Mouse (Mus musculus) heart, adult 18-20 months (tissue): ENCODE results near the gene Dscam. TPM values are rescaled to one million over a fixed set of nuclear protein-coding genes. Genes with fewer than 3 reads are reported as not detected.

Source experiments
- DNase-seq, 2 experiments: peaks; one replicate each; pipeline ENCODE4 v3.0.0; 2021 to 2022; ENCODE audit warnings: mixed read lengths in 1 of 2
- total RNA-seq, 2 experiments: library from RNA; stranded (reverse); gene quantifications; 2 replicates each; pipeline ENCODE4 v1.2.3; 2021

The Dscam gene
- total RNA-seq, 2 experiments from 2014 or later: 0.05 TPM; not detected in 1

DNA sequence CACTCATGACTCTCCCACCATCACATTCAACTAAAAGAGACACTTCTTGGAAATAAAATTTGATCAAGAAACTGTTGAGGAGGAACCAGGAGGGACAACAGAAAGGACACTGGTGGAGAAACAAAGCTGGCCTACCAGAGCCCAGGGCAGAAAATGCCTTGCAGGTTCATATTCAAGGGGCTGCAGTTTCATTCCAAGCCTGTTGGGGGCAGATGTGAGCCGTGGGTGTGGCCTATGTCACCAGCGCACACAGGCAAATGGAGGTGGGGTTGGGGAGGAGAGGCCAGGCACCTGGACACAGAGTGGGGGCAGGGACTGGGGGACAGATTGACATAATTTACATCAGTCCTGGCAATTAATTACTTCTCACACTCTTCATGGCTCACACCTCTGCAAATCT lies 452.3 kb downstream of the Dscam start:
- DNase-seq: no peak

DNA sequence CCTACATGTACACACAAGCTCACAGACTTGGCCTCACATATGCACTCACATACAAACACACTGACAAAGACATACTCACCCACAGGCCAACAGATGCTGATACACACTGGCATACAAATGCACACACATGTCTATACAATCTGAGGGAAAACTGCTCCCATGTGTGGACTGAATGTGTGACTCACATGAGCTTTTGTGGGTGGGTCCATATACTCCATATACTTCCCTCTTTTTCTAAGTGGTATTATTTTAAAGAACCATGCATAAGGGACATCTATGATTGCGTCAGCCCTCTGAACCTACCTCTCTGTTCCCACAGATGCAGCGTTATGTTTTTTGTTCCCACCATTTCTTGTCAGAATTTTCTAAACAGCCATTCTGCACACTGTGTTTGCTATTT lies 453.9 kb downstream of the Dscam start:
- no peak for DNase-seq

DNA sequence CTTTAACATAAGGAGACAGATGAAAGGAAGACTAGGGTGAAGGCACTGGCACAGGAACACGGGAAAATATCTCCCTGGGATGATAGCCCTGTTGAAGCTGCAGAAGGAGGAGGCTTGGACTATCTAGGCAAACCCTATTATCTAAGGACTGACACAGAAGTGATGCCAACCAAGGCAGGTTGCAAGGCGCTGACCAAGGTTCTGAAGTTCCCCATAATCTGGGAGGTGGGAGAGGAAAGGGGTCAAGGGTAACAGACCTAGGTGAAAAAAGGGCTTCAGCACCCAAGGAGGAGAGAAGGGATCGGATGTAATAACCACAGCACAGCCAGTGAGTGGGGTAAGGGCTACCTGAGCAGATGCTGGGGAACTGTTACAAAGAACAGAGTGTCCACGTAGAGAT lies 458.6 kb downstream of the Dscam start:
- DNase-seq: no peak

DNA sequence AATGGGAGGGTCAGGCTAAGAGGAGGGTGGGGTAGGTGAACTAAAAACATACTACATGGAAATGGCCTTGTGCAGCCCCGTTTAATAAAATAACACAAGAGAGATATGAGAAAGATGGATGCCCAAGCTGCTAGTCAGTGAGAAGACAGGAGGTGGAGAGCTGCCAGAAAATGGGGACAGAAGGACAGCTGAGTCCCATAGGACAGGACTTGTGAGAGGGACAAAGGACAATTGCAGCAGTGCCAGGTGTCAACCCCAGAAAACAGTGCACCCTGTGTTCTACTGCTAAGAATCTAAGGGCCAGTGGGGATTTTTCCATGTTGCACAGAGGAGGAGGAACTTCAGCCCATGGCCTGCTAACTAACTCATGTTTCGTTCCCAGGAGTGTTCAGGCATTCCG lies 470.0 kb downstream of the Dscam start:
- DNase-seq: no peak

DNA sequence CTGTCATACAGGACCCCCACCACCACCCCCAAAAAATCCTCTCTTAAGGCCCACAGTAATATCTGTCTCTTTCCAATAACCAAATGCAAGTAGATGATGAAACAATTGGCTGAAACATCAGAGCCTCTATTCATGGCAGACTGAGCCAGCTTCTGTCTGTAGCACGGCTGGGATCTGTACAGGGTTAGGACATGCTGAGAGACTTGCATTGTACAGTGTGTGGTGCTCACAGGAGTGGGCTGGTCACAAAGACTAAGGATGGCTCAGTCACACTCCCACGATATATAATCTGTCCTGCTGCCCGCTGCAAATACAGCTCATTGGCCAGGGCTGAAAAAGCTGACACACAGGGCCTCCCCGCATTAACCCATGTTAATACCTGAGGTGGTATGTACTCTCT lies 474.7 kb downstream of the Dscam start:
- DNase-seq: no peak

DNA sequence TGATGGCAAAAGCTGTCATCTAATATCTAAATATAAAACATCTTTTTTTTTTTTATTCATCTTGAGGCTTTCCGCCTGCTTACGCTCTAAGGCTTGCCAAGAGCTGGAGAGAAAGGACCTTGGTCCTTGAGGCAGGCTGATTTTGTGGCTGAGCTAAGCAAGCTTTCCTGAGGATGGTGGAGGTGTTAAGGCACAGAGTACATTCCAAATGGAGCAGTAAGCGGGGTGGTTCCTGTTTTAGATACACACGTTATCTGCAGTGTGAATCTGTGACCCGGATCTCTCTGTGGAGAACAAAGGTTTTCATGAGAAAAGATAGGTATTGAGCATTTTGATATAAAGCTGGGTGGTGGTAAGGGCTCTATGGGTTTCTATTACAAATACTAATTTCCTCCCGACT lies 479.0 kb downstream of the Dscam start:
- no peak for DNase-seq

DNA sequence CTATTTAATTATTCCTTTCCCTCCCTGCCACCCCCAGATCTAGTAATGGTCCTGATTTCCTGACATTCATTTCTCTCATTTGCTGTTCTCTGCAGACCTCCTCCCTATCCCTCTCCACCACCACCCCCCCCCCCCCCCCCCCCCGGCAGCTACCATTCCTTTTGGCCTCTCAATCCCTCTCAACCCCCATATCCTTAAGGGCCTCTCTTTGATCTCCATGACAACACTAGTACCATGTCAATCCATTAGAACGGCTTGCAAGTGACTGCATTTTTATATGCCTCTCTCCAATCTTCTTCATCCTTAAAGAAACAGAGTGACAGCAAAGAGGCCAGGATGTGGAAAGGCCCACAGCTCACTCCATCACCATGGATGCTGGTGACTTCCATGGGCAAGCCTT lies 480.5 kb downstream of the Dscam start:
- DNase-seq: no peak

DNA sequence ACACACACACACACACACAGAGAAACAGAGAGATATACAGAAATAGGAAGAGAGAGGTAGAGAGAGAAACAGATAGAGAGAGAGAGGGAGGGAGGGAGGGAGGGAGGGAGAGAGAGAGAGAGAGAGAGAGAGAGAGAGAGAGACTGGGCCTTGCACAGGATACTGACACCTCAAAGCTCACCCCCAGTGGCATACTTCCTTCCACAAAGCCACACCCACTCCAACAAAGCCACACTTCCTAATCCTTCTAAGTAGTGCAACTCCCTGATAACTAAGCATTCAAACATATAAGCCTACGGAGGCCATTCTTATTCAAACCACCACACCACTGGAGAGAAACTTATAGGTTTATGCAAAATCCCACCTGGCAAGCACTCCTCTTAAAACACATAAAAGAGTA lies 481.1 kb downstream of the Dscam start:
- DNase-seq: no peak

DNA sequence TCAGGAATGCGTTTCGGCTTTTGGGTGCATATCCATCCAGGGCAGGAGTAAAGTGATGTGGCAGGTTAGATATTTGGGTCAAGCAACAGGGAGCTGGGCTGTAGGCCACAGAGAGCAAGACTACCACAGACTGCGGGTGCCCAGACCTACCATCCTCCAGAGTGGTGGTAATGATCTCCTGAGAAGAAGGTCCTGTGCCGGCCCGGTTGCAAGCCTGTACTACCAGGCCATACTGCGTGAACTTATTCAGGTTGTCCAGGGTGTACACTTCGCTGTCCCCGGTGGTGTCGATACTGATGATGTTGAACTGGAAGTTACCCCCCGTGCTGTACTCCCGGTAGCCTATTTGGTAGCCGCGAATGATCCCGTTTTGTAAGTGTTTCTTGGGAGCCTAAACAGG lies 485.5 kb downstream of the Dscam start:
- no peak for DNase-seq

DNA sequence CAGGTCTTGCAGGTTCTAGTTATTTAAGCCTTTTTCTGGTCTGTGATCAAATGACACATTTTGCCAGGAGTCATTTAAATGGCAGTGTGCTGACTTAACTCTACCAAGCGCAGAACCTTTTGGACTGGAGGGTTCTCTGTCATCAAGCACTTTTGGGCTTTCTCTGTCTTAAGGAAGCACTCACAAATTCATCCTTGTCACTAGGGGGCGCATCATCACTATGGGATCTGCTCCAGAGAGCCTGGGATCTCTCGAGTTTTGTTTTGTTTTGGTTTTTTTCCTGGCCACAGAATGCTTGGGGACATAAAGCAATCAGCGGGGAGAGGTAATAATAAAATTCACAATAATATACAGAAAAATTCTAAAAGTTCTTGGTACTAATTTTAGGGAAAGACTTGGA lies 486.0 kb downstream of the Dscam start:
- DNase-seq: peak; percentile 17 to 60

DNA sequence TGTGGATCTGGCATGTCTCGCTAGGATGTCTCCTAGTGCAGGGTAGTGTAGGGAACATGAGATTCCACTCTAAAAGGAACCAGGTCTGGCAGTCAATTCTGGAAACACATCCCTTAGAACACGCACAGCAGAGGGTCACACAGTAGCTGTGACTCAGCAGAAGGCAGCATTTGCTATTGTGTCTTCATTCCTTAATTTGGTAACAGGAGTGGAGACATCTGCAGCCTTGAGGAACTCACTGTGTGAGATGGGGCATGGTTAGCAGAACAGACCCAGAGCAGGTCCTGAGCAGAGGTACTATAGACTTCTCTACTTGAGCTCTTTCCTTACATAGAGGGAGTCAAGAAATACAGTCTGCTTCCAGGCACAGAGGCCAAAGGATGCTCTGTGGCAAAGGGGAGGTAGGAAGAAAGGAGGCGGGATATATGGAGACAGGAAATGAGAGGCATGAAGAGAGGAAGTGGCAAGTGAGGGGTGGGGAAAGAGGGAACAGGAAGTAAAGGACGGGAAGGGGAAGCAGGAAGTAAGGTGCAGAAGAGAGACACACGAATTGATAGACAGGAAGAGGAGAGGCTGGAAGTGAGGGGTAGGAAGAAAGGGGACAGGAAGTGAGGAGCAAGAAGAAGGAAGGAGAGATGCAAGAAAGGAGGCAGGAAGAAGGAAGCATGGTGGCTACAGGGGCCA lies 488.1 kb downstream of the Dscam start:
- no peak for DNase-seq

DNA sequence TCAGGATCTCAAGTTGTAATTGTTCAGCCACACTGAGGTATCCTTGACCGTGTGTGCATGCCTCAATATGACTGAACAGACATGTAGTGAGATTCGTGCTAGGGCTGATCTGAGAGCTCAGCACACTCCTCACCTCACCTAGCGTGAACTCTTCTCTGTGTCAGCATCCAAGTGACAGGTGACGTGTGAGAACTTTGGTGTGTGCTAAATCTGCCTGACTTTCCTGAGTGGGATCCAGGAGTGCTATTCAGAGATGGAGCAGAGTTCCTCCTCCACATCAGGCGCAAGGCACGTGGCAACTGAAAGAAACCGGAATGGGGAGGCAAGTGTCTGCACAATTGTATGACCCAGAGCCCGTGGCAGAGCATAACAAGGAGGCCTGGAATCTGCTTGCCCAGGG lies 490.6 kb downstream of the Dscam start:
- DNase-seq: no peak

DNA sequence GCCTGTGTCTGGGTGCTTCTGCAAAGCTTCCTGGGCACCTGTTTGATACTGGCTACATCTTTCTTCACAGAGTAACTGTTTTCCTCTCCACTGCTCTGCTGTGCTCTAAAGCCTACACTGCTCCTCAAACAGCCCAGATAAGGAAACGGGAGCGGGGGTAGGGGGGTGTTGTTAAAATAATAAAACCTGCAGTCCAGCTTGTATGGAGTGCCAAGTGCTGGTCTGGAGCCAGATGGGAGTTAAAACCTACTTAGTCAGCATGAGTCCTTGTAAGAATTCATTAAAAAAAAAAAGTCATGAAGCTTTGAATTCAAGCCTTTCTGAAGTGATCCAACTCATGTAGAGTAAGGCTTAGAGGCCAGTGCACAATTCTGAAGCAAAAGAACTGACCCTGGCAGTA lies 493.1 kb downstream of the Dscam start:
- no peak for DNase-seq

DNA sequence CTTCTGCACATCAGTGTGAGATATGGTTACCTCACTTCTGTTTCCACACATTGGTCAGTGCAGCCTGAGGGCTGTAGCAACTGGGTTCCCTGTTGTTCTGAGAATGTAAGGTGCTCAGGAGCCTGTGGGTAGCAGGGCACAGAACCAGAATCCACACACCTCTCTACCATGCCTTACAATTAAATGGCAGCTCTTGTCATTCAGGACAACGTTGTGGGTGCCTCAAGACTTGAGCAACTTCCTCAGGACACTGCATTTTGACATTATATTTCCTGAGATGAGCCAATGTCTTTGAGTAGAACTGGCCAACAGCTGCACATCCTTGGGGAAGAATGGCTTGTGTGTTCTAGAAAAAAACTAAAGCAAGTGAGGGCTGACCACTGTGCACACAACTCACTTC lies 493.9 kb downstream of the Dscam start:
- no peak for DNase-seq

DNA sequence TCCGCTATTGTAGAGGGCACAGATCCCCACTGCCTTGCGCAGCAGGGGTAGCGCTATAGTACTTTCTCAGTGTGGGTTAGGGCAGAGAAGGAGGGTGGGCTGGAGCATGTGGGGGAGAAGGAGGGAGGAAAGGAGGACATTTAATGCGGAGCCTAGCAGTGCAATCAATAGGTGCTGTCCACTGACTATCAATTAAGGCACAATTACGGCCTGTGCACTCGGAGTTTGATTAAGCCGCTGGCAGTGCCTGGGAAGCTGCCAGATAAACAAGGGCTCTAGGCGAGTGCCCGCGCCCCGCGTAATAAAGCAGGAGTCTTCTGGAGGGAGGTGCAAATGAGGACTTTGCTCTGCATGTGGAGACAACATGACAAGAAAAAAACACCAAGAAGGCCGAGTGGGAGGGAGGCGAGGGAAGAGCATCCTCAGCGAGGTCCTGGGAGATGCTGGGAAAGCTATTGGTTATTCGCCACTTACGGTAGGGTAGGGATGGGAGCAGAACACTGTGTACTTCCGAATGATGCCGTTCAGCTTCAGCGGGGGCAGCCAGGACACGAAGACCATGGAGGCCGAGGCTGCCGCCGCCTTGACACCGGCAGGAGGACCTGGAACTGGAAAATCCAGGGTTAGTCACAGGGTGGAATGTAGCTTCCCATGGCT lies 497.2 kb downstream of the Dscam start:
- DNase-seq: no peak

DNA sequence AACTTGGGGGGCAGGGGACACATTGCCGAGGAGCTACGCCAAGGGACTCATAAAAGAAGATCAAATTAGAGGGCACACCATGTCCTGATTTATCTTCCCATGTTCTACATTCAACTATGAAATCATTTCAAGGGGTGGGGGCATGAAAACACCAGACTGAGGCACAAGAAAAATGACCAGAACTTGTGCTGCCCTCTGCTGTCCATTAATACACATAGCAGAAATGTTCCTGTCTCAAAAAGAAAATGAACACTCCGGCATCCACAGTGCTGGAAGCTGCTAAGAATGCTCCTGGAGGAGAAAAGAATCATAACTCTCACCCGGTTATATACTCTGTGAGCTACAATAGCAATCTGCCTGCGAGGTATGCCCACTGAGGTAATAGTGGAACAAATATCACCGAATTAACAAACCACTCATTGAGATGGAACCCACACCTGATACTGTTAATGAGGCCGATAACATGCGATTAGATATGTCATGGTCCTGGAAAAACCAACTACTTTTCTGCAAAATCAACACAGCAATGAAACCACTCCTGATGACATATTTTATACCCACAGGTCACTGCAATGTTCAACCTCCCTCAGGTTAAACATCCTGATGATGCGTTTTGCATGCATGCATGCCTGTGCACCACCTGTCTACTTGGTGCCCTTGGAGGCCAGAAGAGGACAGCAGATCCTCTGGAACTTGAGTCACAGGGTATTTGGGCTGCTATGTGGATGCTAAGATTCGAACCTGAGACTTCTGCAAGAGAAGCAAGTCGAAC lies 498.8 kb downstream of the Dscam start:
- DNase-seq: peak in 1 of 2 experiments; percentile 20

DNA sequence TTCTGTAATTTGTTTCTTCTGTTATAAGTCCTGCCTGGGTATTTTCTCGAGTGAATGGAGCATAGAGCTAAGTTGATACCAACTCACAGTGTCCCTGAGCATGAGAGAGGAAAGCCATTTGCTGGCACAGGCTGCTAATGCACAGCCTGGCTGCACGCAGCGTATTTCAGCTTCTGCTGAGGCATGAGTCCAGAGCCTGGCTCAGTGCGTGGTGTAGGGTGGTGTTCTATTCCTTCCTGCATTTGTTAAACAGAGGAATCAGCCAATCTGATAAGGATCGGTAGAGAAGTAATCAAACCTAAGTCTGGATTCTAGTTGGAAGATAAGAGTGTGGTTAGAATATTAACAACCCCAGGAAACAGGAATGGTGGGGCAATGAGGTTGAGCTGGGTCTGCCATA lies 500.8 kb downstream of the Dscam start:
- DNase-seq: no peak

DNA sequence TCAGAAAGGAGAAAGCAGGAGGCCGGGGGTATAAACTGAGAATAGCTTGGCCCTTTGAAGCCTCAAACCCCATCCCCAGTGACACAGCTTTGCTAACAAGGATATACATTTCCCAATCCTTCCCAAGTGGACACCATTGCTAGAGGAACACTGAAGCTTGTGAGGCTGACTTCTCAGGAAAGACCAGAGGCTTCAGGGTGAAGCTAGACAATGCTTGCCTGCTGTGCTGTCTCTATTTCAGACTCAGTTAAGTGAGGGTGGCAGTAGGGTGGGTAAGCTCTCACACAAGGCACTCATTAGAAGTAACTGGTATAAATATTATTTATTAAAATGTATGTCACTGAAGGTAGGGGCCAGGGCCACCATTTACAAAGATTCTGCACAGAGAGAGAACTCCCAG lies 502.1 kb downstream of the Dscam start:
- DNase-seq: no peak

DNA sequence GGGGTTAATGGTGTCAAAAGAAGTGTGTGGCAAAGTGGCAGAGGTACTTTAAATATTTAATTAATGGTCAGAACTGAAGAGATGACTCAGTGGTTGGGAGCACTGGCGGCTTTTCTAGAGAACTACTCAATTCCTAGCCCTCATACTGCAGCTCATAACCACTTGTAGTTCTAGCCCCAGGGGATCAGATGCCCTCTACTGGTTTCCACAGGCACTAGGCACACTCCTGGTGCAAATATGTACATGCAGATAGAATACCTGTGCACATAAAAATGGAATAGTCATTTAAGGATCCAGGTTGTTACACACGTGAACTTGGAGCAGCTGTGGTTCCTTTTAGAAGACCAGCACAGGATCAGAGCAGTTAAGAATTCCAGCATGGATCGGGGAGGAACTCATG lies 509.5 kb downstream of the Dscam start:
- no peak for DNase-seq

DNA sequence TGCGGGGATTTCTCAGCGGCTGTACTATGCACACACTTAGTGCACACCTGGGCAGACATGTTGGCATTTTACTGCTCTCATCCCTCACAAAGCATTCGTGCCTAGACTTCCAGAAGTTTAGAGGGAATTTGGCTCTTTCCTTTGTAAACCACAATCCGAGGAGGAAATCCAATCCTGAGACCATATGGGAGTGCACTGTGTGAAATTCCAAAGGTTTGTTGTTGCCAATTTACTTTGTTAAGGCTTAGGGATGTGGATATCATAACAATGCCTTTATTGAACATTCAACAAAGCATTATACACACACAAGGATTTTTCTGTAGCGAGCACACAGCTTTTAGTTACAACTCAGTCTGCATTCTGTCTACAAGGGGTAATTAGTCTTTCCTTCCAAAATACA lies 511.3 kb downstream of the Dscam start:
- DNase-seq: no peak

DNA sequence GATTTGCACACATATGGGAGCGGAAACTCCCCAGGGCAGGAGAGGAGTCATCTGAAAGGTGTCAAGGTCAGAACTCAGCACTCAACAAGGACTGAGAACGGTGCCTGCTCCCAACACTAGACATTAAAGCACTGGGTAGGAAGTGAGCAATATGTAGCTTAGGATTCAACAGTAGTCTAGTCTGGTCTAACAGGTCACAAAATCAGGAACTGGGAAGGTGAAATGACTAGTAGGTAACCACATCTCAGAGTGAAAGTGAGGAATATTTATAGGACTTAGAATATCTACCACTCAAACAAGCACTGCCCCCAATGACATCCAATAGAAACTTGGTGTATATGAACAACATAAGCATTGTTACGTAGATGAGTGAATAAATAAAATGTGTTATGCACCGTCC lies 515.0 kb downstream of the Dscam start:
- no peak for DNase-seq

DNA sequence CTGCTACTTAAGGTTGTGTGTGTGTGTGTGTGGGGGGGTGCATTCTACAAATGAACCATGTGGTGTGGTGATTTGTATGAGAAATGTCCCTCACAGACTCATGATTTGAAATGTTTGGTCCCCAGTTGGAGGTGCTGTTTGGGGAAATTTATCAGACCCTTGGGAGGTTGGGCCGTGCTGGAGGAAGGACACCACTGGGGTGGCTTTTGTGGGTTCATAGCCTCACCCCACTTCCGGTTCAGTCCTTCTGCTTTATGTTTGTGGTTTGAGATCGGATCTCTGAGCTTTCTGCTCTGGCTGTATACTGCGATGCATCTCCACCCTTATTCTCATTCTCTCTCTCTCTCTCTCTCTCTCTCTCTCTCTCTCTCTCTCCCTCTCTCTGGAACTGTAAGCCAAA lies 516.5 kb downstream of the Dscam start:
- no peak for DNase-seq

DNA sequence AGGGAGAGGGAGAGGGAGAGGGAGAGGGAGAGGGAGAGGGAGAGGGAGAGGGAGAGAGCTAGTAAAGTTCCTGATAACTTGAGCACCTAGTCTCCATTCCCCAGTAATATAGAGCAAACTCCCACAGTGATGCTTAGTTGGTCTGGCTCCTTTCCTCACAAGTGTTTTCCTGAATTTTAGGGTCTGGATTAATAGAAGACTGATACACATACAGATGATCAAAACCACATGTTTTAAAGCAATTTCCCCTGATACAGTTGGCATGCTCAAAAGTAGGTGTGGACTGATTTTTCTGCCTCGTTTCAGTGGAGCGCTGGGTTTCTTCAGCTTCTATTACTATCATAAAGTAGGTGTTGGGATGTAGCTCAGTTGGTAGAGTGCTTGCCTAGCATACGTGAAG lies 519.1 kb downstream of the Dscam start:
- DNase-seq: no peak

DNA sequence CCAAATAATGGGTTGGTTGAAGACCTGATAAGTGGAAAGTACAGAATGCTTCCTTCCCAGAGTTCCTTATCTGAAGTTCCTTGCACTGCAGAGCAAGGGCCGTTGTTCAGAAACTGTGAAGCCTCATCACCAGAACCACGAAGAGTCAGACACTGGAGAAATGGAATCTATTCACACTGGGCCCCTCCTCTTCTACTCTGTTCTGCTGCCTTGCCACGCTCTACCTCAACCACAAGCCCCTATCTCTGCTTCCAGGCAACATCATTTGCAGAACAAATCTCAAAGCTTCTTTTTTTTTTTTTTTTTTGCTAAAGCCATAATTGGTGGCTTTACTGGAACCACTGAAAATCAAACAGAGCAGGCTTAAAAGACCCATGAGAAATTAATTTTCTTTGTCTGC lies 530.5 kb downstream of the Dscam start:
- DNase-seq: no peak
